Mouse (Mus musculus): ENCODE results near the gene Lingo3. TPM values are rescaled to one million over a fixed set of nuclear protein-coding genes. Genes with fewer than 3 reads are reported as not detected.

Lingo3 gene
- 2.7 and 4.7 TPM in 2 replicates for polyA plus RNA-seq (2014; fragmentation: Nextera tagmentation; extraction: Ambion mirVana)

GRCm38 (mm10) chr10:80843931-80844547 lies at the start of gene Lingo3:
Gene Lingo3, minus strand, starts transcription at chr10:80844039.
- peaks cover 5% of the 10 kb centered on the region; the same call in 1 of the 2 replicates for H3K4me1 ChIP-seq (ENCODE audit: control insufficient read depth, insufficient read depth, low read length)
- ATAC-seq (peak; percentile 60), DNase-seq (ENCODE audit: low spot score) (peak; percentile 63)
- H3K27me3 ChIP-seq (replicated peaks; ENCODE audit: control insufficient read depth, insufficient read depth, low read length), result peaks cover 24% of the 10 kb centered on the region
- peak within 1 kb of the TSS; percentile 81 for H3K4me2 ChIP-seq (ENCODE audit: low read length)
- 5% methylated on average over 39 of the region's 51 CpGs for WGBS
- H3K9ac ChIP-seq (ENCODE audit: low read length), result peak within 1 kb of the TSS; percentile 64
- no peaks in the 10 kb centered on the region for H3K9me3 ChIP-seq (replicated peaks; ENCODE audit: control insufficient read depth, low read length)
- peak within 1 kb of the TSS; percentile 45 for H3K4me3 ChIP-seq (ENCODE audit: low read depth, low read length)
- H3K27ac ChIP-seq (ENCODE audit: low read depth, low read length), result no peak within 1 kb of the TSS
- H3K36me3 ChIP-seq (ENCODE audit: control insufficient read depth, insufficient read depth, low read length), result no peaks in the 10 kb centered on the region

GRCm38 (mm10) chr10:80887181-80887580 lies 43.3 kb upstream of the Lingo3 start:
- Histone ChIP-seq H3K4me3 (ENCODE audit: low read depth, low read length) (no peak overlapping the region), H3K4me2 (ENCODE audit: low read length) (no peak overlapping the region), H3K36me3 (ENCODE audit: control insufficient read depth, insufficient read depth, low read length) (no peaks in the 10 kb centered on the region), H3K27ac (ENCODE audit: low read depth, low read length) (no peak overlapping the region), H3K9ac (ENCODE audit: low read length) (no peak overlapping the region), H3K9me3 (replicated peaks; ENCODE audit: control insufficient read depth, low read length) (no peaks in the 10 kb centered on the region), H3K27me3 (replicated peaks; ENCODE audit: control insufficient read depth, insufficient read depth, low read length) (no peaks in the 10 kb centered on the region), H3K4me1 (ENCODE audit: control insufficient read depth, insufficient read depth, low read length) (no peaks in the 10 kb centered on the region)
- ATAC-seq, result no peak
- 69% methylated on average over 11 of the region's 11 CpGs for WGBS
- DNase-seq (ENCODE audit: low spot score), result no peak

GRCm38 (mm10) chr10:80881301-80881700 lies 37.5 kb upstream of the Lingo3 start:
- no peaks in the 10 kb centered on the region for H3K36me3 ChIP-seq (ENCODE audit: control insufficient read depth, insufficient read depth, low read length)
- DNase-seq (ENCODE audit: low spot score), result peak; percentile 58
- H3K4me2 ChIP-seq (ENCODE audit: low read length), result no peak overlapping the region
- 33% methylated on average over 10 of the region's 10 CpGs for WGBS
- H3K4me3 ChIP-seq (ENCODE audit: low read depth, low read length), result no peak overlapping the region
- no peaks in the 10 kb centered on the region for H3K4me1 ChIP-seq (ENCODE audit: control insufficient read depth, insufficient read depth, low read length)
- H3K9me3 ChIP-seq (replicated peaks; ENCODE audit: control insufficient read depth, low read length), result no peaks in the 10 kb centered on the region
- H3K27me3 ChIP-seq (replicated peaks; ENCODE audit: control insufficient read depth, insufficient read depth, low read length), result no peaks in the 10 kb centered on the region
- H3K9ac ChIP-seq (ENCODE audit: low read length), result no peak overlapping the region
- H3K27ac ChIP-seq (ENCODE audit: low read depth, low read length), result no peak overlapping the region
- no peak for ATAC-seq

GRCm38 (mm10) chr10:80880901-80881300 lies 37.1 kb upstream of the Lingo3 start:
- H3K4me3 ChIP-seq (ENCODE audit: low read depth, low read length), result no peak overlapping the region
- H3K9me3 ChIP-seq (replicated peaks; ENCODE audit: control insufficient read depth, low read length), result no peaks in the 10 kb centered on the region
- H3K27ac ChIP-seq (ENCODE audit: low read depth, low read length), result no peak overlapping the region
- no peak for DNase-seq (ENCODE audit: low spot score)
- no peaks in the 10 kb centered on the region for H3K4me1 ChIP-seq (ENCODE audit: control insufficient read depth, insufficient read depth, low read length)
- no peaks in the 10 kb centered on the region for H3K27me3 ChIP-seq (replicated peaks; ENCODE audit: control insufficient read depth, insufficient read depth, low read length)
- WGBS, result 75% methylated on average over 2 of the region's 2 CpGs
- ATAC-seq, result no peak
- no peak overlapping the region for H3K4me2 ChIP-seq (ENCODE audit: low read length)
- no peaks in the 10 kb centered on the region for H3K36me3 ChIP-seq (ENCODE audit: control insufficient read depth, insufficient read depth, low read length)
- H3K9ac ChIP-seq (ENCODE audit: low read length), result no peak overlapping the region

- no peak overlapping the region for H3K9ac ChIP-seq (ENCODE audit: low read length)
- ATAC-seq (peak; percentile 54; the same call in 1 of the 2 replicates), DNase-seq (ENCODE audit: low spot score) (peak; percentile 69)
- no peaks in the 10 kb centered on the region for H3K27me3 ChIP-seq (replicated peaks; ENCODE audit: control insufficient read depth, insufficient read depth, low read length)
- no peak overlapping the region for H3K4me2 ChIP-seq (ENCODE audit: low read length)
- no peaks in the 10 kb centered on the region for H3K9me3 ChIP-seq (replicated peaks; ENCODE audit: control insufficient read depth, low read length)
- H3K27ac ChIP-seq (ENCODE audit: low read depth, low read length), result no peak overlapping the region
- WGBS, result 21% methylated on average over 5 of the region's 5 CpGs
- no peaks in the 10 kb centered on the region for H3K4me1 ChIP-seq (ENCODE audit: control insufficient read depth, insufficient read depth, low read length)
- no peaks in the 10 kb centered on the region for H3K36me3 ChIP-seq (ENCODE audit: control insufficient read depth, insufficient read depth, low read length)
- H3K4me3 ChIP-seq (ENCODE audit: low read depth, low read length), result no peak overlapping the region
Measured at GRCm38 (mm10) chr10:80880131-80880641, 36.3 kb upstream of the Lingo3 start.

- no peaks in the 10 kb centered on the region for H3K36me3 ChIP-seq (ENCODE audit: control insufficient read depth, insufficient read depth, low read length)
- H3K27me3 ChIP-seq (replicated peaks; ENCODE audit: control insufficient read depth, insufficient read depth, low read length), result no peaks in the 10 kb centered on the region
- no peak overlapping the region for H3K4me2 ChIP-seq (ENCODE audit: low read length)
- no peak for DNase-seq (ENCODE audit: low spot score)
- ATAC-seq, result no peak
- no peaks in the 10 kb centered on the region for H3K4me1 ChIP-seq (ENCODE audit: control insufficient read depth, insufficient read depth, low read length)
- H3K4me3 ChIP-seq (ENCODE audit: low read depth, low read length), result no peak overlapping the region
- no peak overlapping the region for H3K27ac ChIP-seq (ENCODE audit: low read depth, low read length)
- WGBS, result 27% methylated on average over 3 of the region's 3 CpGs
- H3K9me3 ChIP-seq (replicated peaks; ENCODE audit: control insufficient read depth, low read length), result no peaks in the 10 kb centered on the region
- no peak overlapping the region for H3K9ac ChIP-seq (ENCODE audit: low read length)
Measured at GRCm38 (mm10) chr10:80876594-80876993, 32.8 kb upstream of the Lingo3 start.

GRCm38 (mm10) chr10:80876028-80876427 lies 32.2 kb upstream of the Lingo3 start:
- H3K36me3 ChIP-seq (ENCODE audit: control insufficient read depth, insufficient read depth, low read length), result no peaks in the 10 kb centered on the region
- H3K27me3 ChIP-seq (replicated peaks; ENCODE audit: control insufficient read depth, insufficient read depth, low read length), result no peaks in the 10 kb centered on the region
- ATAC-seq, result 0 out of 2 replicates have a peak, but pooled peaks have one; percentile 44
- no peaks in the 10 kb centered on the region for H3K9me3 ChIP-seq (replicated peaks; ENCODE audit: control insufficient read depth, low read length)
- no peaks in the 10 kb centered on the region for H3K4me1 ChIP-seq (ENCODE audit: control insufficient read depth, insufficient read depth, low read length)
- peak; percentile 73 for DNase-seq (ENCODE audit: low spot score)
- H3K4me2 ChIP-seq (ENCODE audit: low read length), result no peak overlapping the region
- no peak overlapping the region for H3K27ac ChIP-seq (ENCODE audit: low read depth, low read length)
- H3K4me3 ChIP-seq (ENCODE audit: low read depth, low read length), result no peak overlapping the region
- H3K9ac ChIP-seq (ENCODE audit: low read length), result no peak overlapping the region
- WGBS, result 29% methylated on average over 5 of the region's 5 CpGs

GRCm38 (mm10) chr10:80874035-80874434 lies 30.2 kb upstream of the Lingo3 start:
- no peak overlapping the region for H3K4me3 ChIP-seq (ENCODE audit: low read depth, low read length)
- WGBS, result 80% methylated on average over 9 of the region's 9 CpGs
- H3K36me3 ChIP-seq (ENCODE audit: control insufficient read depth, insufficient read depth, low read length), result no peaks in the 10 kb centered on the region
- no peak overlapping the region for H3K27ac ChIP-seq (ENCODE audit: low read depth, low read length)
- H3K27me3 ChIP-seq (replicated peaks; ENCODE audit: control insufficient read depth, insufficient read depth, low read length), result no peaks in the 10 kb centered on the region
- ATAC-seq, result no peak
- no peaks in the 10 kb centered on the region for H3K9me3 ChIP-seq (replicated peaks; ENCODE audit: control insufficient read depth, low read length)
- H3K4me2 ChIP-seq (ENCODE audit: low read length), result no peak overlapping the region
- H3K9ac ChIP-seq (ENCODE audit: low read length), result no peak overlapping the region
- no peak for DNase-seq (ENCODE audit: low spot score)
- H3K4me1 ChIP-seq (ENCODE audit: control insufficient read depth, insufficient read depth, low read length), result no peaks in the 10 kb centered on the region

- H3K27ac ChIP-seq (ENCODE audit: low read depth, low read length), result no peak within 1 kb of the TSS
- H3K9ac ChIP-seq (ENCODE audit: low read length), result no peak within 1 kb of the TSS
- DNase-seq (ENCODE audit: low spot score) (no peak), ATAC-seq (no peak)
- no peak within 1 kb of the TSS for H3K4me2 ChIP-seq (ENCODE audit: low read length)
- no peaks in the 10 kb centered on the region for H3K9me3 ChIP-seq (replicated peaks; ENCODE audit: control insufficient read depth, low read length)
- H3K27me3 ChIP-seq (replicated peaks; ENCODE audit: control insufficient read depth, insufficient read depth, low read length), result no peaks in the 10 kb centered on the region
- H3K4me3 ChIP-seq (ENCODE audit: low read depth, low read length), result no peak within 1 kb of the TSS
- WGBS, result 38% methylated on average over 9 of the region's 9 CpGs
- H3K4me1 ChIP-seq (ENCODE audit: control insufficient read depth, insufficient read depth, low read length), result no peaks in the 10 kb centered on the region
- H3K36me3 ChIP-seq (ENCODE audit: control insufficient read depth, insufficient read depth, low read length), result peaks cover 15% of the 10 kb centered on the region; the same call in 1 of the 2 replicates
Measured at GRCm38 (mm10) chr10:80871581-80871980, 27.7 kb upstream of the Lingo3 start, which contains the start of gene Tmprss9. Gene Tmprss9, plus strand, starts transcription at chr10:80871848.
